ENCODE assay signal across 25 mouse cellular contexts in genomic region chr6:144136894-144137293, GRCm38 (mm10).
A peak's percentile ranks its signal among the peaks of the same experiment; 100 is the strongest.
DNase-seq lines count a peak whose midpoint lies in the region; ATAC-seq and TF ChIP-seq lines count a peak whose summit lies in the region.
"Had no signal": no experiment of that assay in that cellular context is flagged by ENCODE, and none has a peak within 500 bp of the region (broad histone marks: within the 10 kb centered on the region; RNA-seq: fewer than 3 reads in every experiment).

No protein-coding gene starts in this region.

- no peaks in the 10 kb centered on the region for H3K27me3 ChIP-seq in forebrain, embryonic 15.5 days
- no peaks in the 10 kb centered on the region for H3K27me3 ChIP-seq in forebrain, postnatal 0 days (ENCODE audit: insufficient read depth, low read length)
- H3K27me3 ChIP-seq in intestine, embryonic 16.5 days (replicated peaks; ENCODE audit: control insufficient read depth, insufficient read depth, low read length), result no peaks in the 10 kb centered on the region
- H3K27me3 ChIP-seq: CH12.LX; embryonic facial prominence, embryonic 12.5 days; forebrain, embryonic 13.5 days; Patski had no signal

- no peaks in the 10 kb centered on the region for H3K36me3 ChIP-seq in forebrain, embryonic 15.5 days
- no peaks in the 10 kb centered on the region for H3K36me3 ChIP-seq in forebrain, postnatal 0 days (ENCODE audit: insufficient read depth)
- no peaks in the 10 kb centered on the region for H3K36me3 ChIP-seq in intestine, embryonic 16.5 days (ENCODE audit: control insufficient read depth, insufficient read depth, low read length)
- H3K36me3 ChIP-seq: embryonic facial prominence, embryonic 12.5 days; G1E had no signal

- no peak for DNase-seq in forebrain, postnatal 0 days
- DNase-seq in heart, adult 11 months, result peak; percentile 52
- DNase-seq in heart, adult 18-20 months, result no peak
- peak; percentile 6 for DNase-seq in large intestine, adult 2 months (ENCODE audit: low read depth, low spot score)
- no peak for DNase-seq in thymus, postnatal 0 days (ENCODE audit: low spot score)
- DNase-seq in cerebellum, postnatal 10 days, result no peak
- DNase-seq: adrenal gland, adult 8-10 months; adrenal gland, postnatal 14 days; adrenal gland, postnatal 36 days; B cell, adult 2 months; cerebellum, adult 11 months; cerebellum, adult 18-20 months; cerebellum, adult 8-10 months; cerebellum, adult 9-11 months; cerebellum, postnatal 25 days had no signal

- no peak overlapping the region for H3K4me3 ChIP-seq in forebrain, embryonic 15.5 days
- H3K4me3 ChIP-seq in forebrain, postnatal 0 days (ENCODE audit: low read depth, low read length), result no peak overlapping the region
- no peak overlapping the region for H3K4me3 ChIP-seq in intestine, embryonic 16.5 days (ENCODE audit: low read length)
- H3K4me3 ChIP-seq: embryonic facial prominence, embryonic 10.5 days; embryonic facial prominence, embryonic 12.5 days; forebrain, embryonic 13.5 days had no signal

- no peaks in the 10 kb centered on the region for H3K9me3 ChIP-seq in forebrain, embryonic 15.5 days
- no peaks in the 10 kb centered on the region for H3K9me3 ChIP-seq in forebrain, postnatal 0 days (ENCODE audit: low read length)
- no peaks in the 10 kb centered on the region for H3K9me3 ChIP-seq in intestine, embryonic 16.5 days (ENCODE audit: control insufficient read depth, low read length)
- H3K9me3 ChIP-seq: embryonic facial prominence, embryonic 10.5 days; embryonic facial prominence, embryonic 12.5 days; forebrain, embryonic 13.5 days had no signal

- no peak overlapping the region for H3K9ac ChIP-seq in forebrain, embryonic 15.5 days (replicated peaks)
- H3K9ac ChIP-seq in forebrain, postnatal 0 days, result no peak overlapping the region
- no peak overlapping the region for H3K9ac ChIP-seq in intestine, embryonic 16.5 days (ENCODE audit: low read depth, low read length)
- H3K9ac ChIP-seq: embryonic facial prominence, embryonic 12.5 days; forebrain, embryonic 13.5 days had no signal

- peak overlapping the region; percentile 41; the same call in 1 of the 2 replicates for H3K27ac ChIP-seq in forebrain, embryonic 15.5 days (replicated peaks)
- no peak overlapping the region for H3K27ac ChIP-seq in forebrain, postnatal 0 days (ENCODE audit: low read depth, low read length)
- H3K27ac ChIP-seq in intestine, embryonic 16.5 days (ENCODE audit: low read length), result no peak overlapping the region
- H3K27ac ChIP-seq: embryonic facial prominence, embryonic 10.5 days; embryonic facial prominence, embryonic 12.5 days had no signal

- WGBS in forebrain, embryonic 15.5 days, result 92% methylated on average over 4 of the region's 4 CpGs
- 97% methylated on average over 4 of the region's 4 CpGs for WGBS in forebrain, postnatal 0 days
- WGBS in intestine, embryonic 16.5 days, result 78% methylated on average over 4 of the region's 4 CpGs
- WGBS in large intestine, adult 2 months, result 38% methylated on average over 4 of the region's 4 CpGs

- H3K4me1 ChIP-seq in forebrain, embryonic 15.5 days, result peaks cover 10% of the 10 kb centered on the region; the same call in 1 of the 2 replicates
- no peaks in the 10 kb centered on the region for H3K4me1 ChIP-seq in forebrain, postnatal 0 days (ENCODE audit: insufficient read depth)
- no peaks in the 10 kb centered on the region for H3K4me1 ChIP-seq in intestine, embryonic 16.5 days (ENCODE audit: control insufficient read depth, insufficient read depth, low read length)

- no peak overlapping the region for H3K4me2 ChIP-seq in forebrain, embryonic 15.5 days (replicated peaks)
- H3K4me2 ChIP-seq in forebrain, postnatal 0 days (ENCODE audit: low read depth), result no peak overlapping the region
- no peak overlapping the region for H3K4me2 ChIP-seq in intestine, embryonic 16.5 days (ENCODE audit: low read depth, low read length)
- H3K4me2 ChIP-seq: embryonic facial prominence, embryonic 12.5 days; forebrain, embryonic 13.5 days had no signal

- ATAC-seq in forebrain, embryonic 15.5 days (replicated peaks), result 0 out of 2 replicates have a peak, but pooled peaks have one; percentile 26
- no peak for ATAC-seq in forebrain, postnatal 0 days
- ATAC-seq in intestine, embryonic 16.5 days, result peak; percentile 81
- ATAC-seq: activated CD4-positive, CD25-positive, alpha-beta regulatory T cell, adult 4 months; CD4-positive, CD25-positive, alpha-beta regulatory T cell, adult 4 months; Patski had no signal

- TF ChIP-seq CTCF in forebrain, postnatal 0 days (IDR thresholded peaks at IDR 0.05; ENCODE audit: low read depth), result no peak

Comparison
In these comparisons a context has a peak if more than half of its experiments do, and no peak if none do; other contexts are left out.
1. DNase-seq: peak in heart, adult 11 months (single experiment) and large intestine, adult 2 months (single experiment); none in forebrain, postnatal 0 days (single experiment), heart, adult 18-20 months (0 of 2), thymus, postnatal 0 days (single experiment) and cerebellum, postnatal 10 days (0 of 2).